Mouse (Mus musculus): ENCODE data around the gene Pknox1. TPM values are rescaled to one million over a fixed set of nuclear protein-coding genes. Genes with fewer than 3 reads are reported as not detected.
"Not testable (repeated sequence)": the region's sequence is repeated elsewhere in the genome, so short reads cannot be mapped to it uniquely, and the experiment has no call there.

Pknox1 gene
- polyA plus RNA-seq, 1 experiment from 2014 or later, result 19.1 TPM

- H3K4me3 ChIP-seq, result no peak overlapping the region
- 93% methylated on average over 6 of the region's 6 CpGs for WGBS
- H3K9me3 ChIP-seq, result no peaks in the 10 kb centered on the region
- peaks cover 5% of the 10 kb centered on the region; the same call in 1 of the 2 replicates for H3K36me3 ChIP-seq (replicated peaks)
- no peak for DNase-seq (ENCODE audit: extremely low spot score, low spot score)
- H3K4me1 ChIP-seq, result peaks cover 22% of the 10 kb centered on the region
- H3K27me3 ChIP-seq (ENCODE audit: poor library complexity, severe bottlenecking), result no peaks in the 10 kb centered on the region
- no peak overlapping the region for H3K27ac ChIP-seq
Observed at GRCm38 (mm10) chr17:31583781-31584180, 19.2 kb downstream of the Pknox1 start.

- 87% methylated on average over 7 of the region's 7 CpGs for whole genome bisulfite sequencing
- Histone ChIP-seq H3K27ac (no peak overlapping the region), H3K36me3 (replicated peaks) (peaks cover 33% of the 10 kb centered on the region), H3K4me1 (peaks cover 3% of the 10 kb centered on the region), H3K4me3 (no peak overlapping the region), H3K27me3 (ENCODE audit: poor library complexity, severe bottlenecking) (no peaks in the 10 kb centered on the region), H3K9me3 (no peaks in the 10 kb centered on the region)
- DNase-seq (ENCODE audit: extremely low spot score, low spot score), result no peak
Observed at GRCm38 (mm10) chr17:31588115-31588514, 23.6 kb downstream of the Pknox1 start.

- Histone ChIP-seq H3K9me3 (no peaks in the 10 kb centered on the region), H3K36me3 (replicated peaks) (peaks cover 36% of the 10 kb centered on the region), H3K27me3 (ENCODE audit: poor library complexity, severe bottlenecking) (no peaks in the 10 kb centered on the region), H3K27ac (no peak overlapping the region), H3K4me3 (no peak overlapping the region), H3K4me1 (no peaks in the 10 kb centered on the region)
- DNase-seq (ENCODE audit: extremely low spot score, low spot score), result no peak
- WGBS, result 95% methylated on average over 4 of the region's 4 CpGs
Observed at GRCm38 (mm10) chr17:31588726-31589125, 24.2 kb downstream of the Pknox1 start.

GRCm38 (mm10) chr17:31590846-31591245 is 26.3 kb downstream of the Pknox1 start:
- Histone ChIP-seq H3K36me3 (replicated peaks) (peaks cover 42% of the 10 kb centered on the region), H3K4me1 (no peaks in the 10 kb centered on the region), H3K27me3 (ENCODE audit: poor library complexity, severe bottlenecking) (no peaks in the 10 kb centered on the region), H3K4me3 (no peak overlapping the region), H3K27ac (no peak overlapping the region), H3K9me3 (no peaks in the 10 kb centered on the region)
- WGBS, result 84% methylated on average over 11 of the region's 11 CpGs
- no peak for DNase-seq (ENCODE audit: extremely low spot score, low spot score)

- Histone ChIP-seq H3K9me3 (no peaks in the 10 kb centered on the region), H3K4me3 (no peak overlapping the region), H3K36me3 (replicated peaks) (peaks cover 41% of the 10 kb centered on the region), H3K27me3 (ENCODE audit: poor library complexity, severe bottlenecking) (no peaks in the 10 kb centered on the region), H3K4me1 (no peaks in the 10 kb centered on the region), H3K27ac (no peak overlapping the region)
- 90% methylated on average over 7 of the region's 7 CpGs for WGBS
- DNase-seq (ENCODE audit: extremely low spot score, low spot score), result no peak
Observed at GRCm38 (mm10) chr17:31594590-31594989, 30.1 kb downstream of the Pknox1 start.

GRCm38 (mm10) chr17:31595077-31595476 is 30.5 kb downstream of the Pknox1 start:
- no peak overlapping the region for H3K4me3 ChIP-seq
- H3K27ac ChIP-seq, result no peak overlapping the region
- no peaks in the 10 kb centered on the region for H3K9me3 ChIP-seq
- no peaks in the 10 kb centered on the region for H3K27me3 ChIP-seq (ENCODE audit: poor library complexity, severe bottlenecking)
- H3K4me1 ChIP-seq, result no peaks in the 10 kb centered on the region
- peaks cover 38% of the 10 kb centered on the region for H3K36me3 ChIP-seq (replicated peaks)
- 90% methylated on average over 5 of the region's 5 CpGs for WGBS
- no peak for DNase-seq (ENCODE audit: extremely low spot score, low spot score)

GRCm38 (mm10) chr17:31597957-31598356 is 33.4 kb downstream of the Pknox1 start:
- no peak for DNase-seq (ENCODE audit: extremely low spot score, low spot score)
- Histone ChIP-seq H3K4me3 (no peak overlapping the region), H3K36me3 (replicated peaks) (peaks cover 32% of the 10 kb centered on the region), H3K4me1 (no peaks in the 10 kb centered on the region), H3K9me3 (no peaks in the 10 kb centered on the region), H3K27me3 (ENCODE audit: poor library complexity, severe bottlenecking) (no peaks in the 10 kb centered on the region), H3K27ac (no peak overlapping the region)
- WGBS, result 93% methylated on average over 9 of the region's 9 CpGs

- Histone ChIP-seq H3K36me3 (replicated peaks) (peaks cover 36% of the 10 kb centered on the region), H3K4me3 (no peak overlapping the region), H3K9me3 (no peaks in the 10 kb centered on the region), H3K4me1 (no peaks in the 10 kb centered on the region), H3K27ac (no peak overlapping the region), H3K27me3 (ENCODE audit: poor library complexity, severe bottlenecking) (no peaks in the 10 kb centered on the region)
- DNase-seq (ENCODE audit: extremely low spot score, low spot score), result no peak
- WGBS, result 89% methylated on average over 8 of the region's 8 CpGs
Observed at GRCm38 (mm10) chr17:31598593-31598992, 34.1 kb downstream of the Pknox1 start.

- no peak for DNase-seq (ENCODE audit: extremely low spot score, low spot score)
- no peaks in the 10 kb centered on the region for H3K9me3 ChIP-seq
- H3K36me3 ChIP-seq (replicated peaks), result peaks cover 39% of the 10 kb centered on the region
- H3K4me3 ChIP-seq, result no peak overlapping the region
- WGBS, result 80% methylated on average over 7 of the region's 7 CpGs
- no peak overlapping the region for H3K27ac ChIP-seq
- no peaks in the 10 kb centered on the region for H3K4me1 ChIP-seq
- H3K27me3 ChIP-seq (ENCODE audit: poor library complexity, severe bottlenecking), result no peaks in the 10 kb centered on the region
Observed at GRCm38 (mm10) chr17:31606424-31606823, 41.9 kb downstream of the Pknox1 start.

- no peak for DNase-seq (ENCODE audit: extremely low spot score, low spot score)
- Histone ChIP-seq H3K27ac (no peak overlapping the region), H3K36me3 (replicated peaks) (peaks cover 33% of the 10 kb centered on the region), H3K27me3 (ENCODE audit: poor library complexity, severe bottlenecking) (no peaks in the 10 kb centered on the region), H3K9me3 (no peaks in the 10 kb centered on the region), H3K4me3 (no peak overlapping the region), H3K4me1 (no peaks in the 10 kb centered on the region)
- 86% methylated on average over 8 of the region's 8 CpGs for WGBS
Observed at GRCm38 (mm10) chr17:31607256-31607951, 42.9 kb downstream of the Pknox1 start.

- H3K4me1 ChIP-seq; H3K9me3 ChIP-seq; H3K27me3 ChIP-seq (ENCODE audit: poor library complexity, severe bottlenecking); DNase-seq (ENCODE audit: extremely low spot score, low spot score); H3K27ac ChIP-seq; H3K4me3 ChIP-seq: not testable (repeated sequence)
- WGBS, result 90% methylated on average over 3 of the region's 3 CpGs
- H3K36me3 ChIP-seq (replicated peaks), result peaks cover 18% of the 10 kb centered on the region
Observed at GRCm38 (mm10) chr17:31609173-31609572, 44.6 kb downstream of the Pknox1 start.

- no peaks in the 10 kb centered on the region for H3K27me3 ChIP-seq (ENCODE audit: poor library complexity, severe bottlenecking)
- H3K36me3 ChIP-seq (replicated peaks), result peaks cover 11% of the 10 kb centered on the region
- DNase-seq (ENCODE audit: extremely low spot score, low spot score), result no peak
- 92% methylated on average over 3 of the region's 3 CpGs for WGBS
- no peaks in the 10 kb centered on the region for H3K4me1 ChIP-seq
- H3K9me3 ChIP-seq, result no peaks in the 10 kb centered on the region
- no peak overlapping the region for H3K27ac ChIP-seq
- H3K4me3 ChIP-seq, result no peak overlapping the region
Observed at GRCm38 (mm10) chr17:31609895-31610294, 45.4 kb downstream of the Pknox1 start.

GRCm38 (mm10) chr17:31613086-31613755 is 48.7 kb downstream of the Pknox1 start:
- Histone ChIP-seq H3K4me1 (no peaks in the 10 kb centered on the region), H3K27ac (no peak overlapping the region), H3K36me3 (replicated peaks) (no peaks in the 10 kb centered on the region), H3K27me3 (ENCODE audit: poor library complexity, severe bottlenecking) (no peaks in the 10 kb centered on the region), H3K9me3 (no peaks in the 10 kb centered on the region), H3K4me3 (no peak overlapping the region)
- 87% methylated on average over 4 of the region's 4 CpGs for WGBS
- DNase-seq (ENCODE audit: extremely low spot score, low spot score), result no peak
